Mouse (Mus musculus): ENCODE measurements at regions not wholly inside any gene's neighbourhood (a gene's known extent, or its start where the extent isn't known, plus 50 kb on each side); places are given as distances from the start of the nearest gene placed in this dataset.
"Not testable (repeated sequence)": the region's sequence is repeated elsewhere in the genome, so short reads cannot be mapped to it uniquely, and the experiment has no call there.

DNA sequence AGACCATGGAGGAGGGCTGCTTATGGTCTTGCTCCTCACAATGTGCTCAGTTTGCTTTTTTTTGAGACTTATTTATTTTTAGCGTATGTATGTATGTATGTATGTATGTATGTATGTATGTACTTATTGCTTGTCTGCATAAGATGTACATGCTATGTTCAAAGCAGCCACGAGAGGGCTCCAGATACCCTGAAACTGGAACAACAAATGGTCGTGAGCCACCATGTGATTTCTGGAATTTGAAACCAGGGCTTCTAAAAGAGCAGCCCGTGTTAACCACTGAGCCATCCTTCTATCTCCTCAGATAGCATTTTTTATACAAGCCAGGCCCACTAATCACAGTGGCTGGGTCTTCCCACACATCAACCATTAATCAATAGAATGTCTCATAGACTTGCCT, 611.2 kb downstream of the 5730507C01Rik start:
- in situ Hi-C loops (cut with MboI, MseI), result loop anchor here in 1 of 2 experiments (25.0 kb wide), 1 partner anchor 313 kb away; no protein-coding TSS in a partner anchor

GRCm38 (mm10) chr12:19175631-19176030, 661.3 kb downstream of the 5730507C01Rik start:
- in situ Hi-C loops (cut with MboI, MseI), result no loop called here

DNA sequence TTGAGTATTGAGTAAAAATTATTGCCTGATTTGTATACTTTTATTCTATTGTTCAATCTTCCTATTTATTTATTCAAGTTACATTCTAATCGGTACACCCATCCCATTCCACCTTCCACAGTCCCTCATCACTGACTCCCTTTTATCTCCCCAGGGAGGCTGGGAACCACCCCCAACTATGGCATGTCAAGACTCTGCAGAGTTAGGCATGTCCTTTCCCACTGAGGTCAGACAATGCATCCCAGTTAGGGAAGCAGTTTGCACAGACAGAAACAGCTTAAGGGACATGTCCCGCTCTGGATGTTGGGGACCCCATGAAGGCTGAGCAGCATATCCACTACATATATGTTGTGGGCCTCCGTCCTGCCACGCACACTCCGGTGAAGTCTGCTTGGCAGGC, 678.1 kb downstream of the 5730507C01Rik start:
- in situ Hi-C loops (cut with MboI, MseI), result loop anchor here in 1 of 2 experiments (5.0 kb wide), 1 partner anchor 1715 kb away; no protein-coding TSS in a partner anchor

- in situ Hi-C loops (cut with MboI, MseI), result loop anchor here in 1 of 2 experiments (5.0 kb wide), 1 partner anchor 1714 kb away; no protein-coding TSS in a partner anchor
Observed at GRCm38 (mm10) chr12:19193041-19193440, 678.7 kb downstream of the 5730507C01Rik start.

DNA sequence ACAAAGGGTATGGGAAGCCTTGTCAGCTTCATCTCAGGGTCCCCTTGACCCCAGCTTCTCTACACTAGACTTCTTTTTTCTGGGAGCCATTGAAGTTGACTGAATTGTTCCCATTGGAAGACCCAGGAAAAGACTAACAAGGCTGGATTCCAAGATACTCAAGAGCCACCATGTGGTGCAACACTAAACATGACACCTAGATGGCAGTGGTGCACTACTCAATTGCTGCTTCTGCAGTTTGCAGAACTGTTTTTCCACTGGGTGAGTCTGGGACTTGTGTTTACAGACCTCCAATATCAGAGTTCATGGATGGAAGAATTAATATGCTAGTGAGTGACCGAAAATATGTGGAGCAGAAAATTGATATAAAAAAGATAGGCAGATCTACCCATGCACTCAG, 709.7 kb downstream of the 5730507C01Rik start:
- in situ Hi-C loops (cut with MboI, MseI), result not testable (repeated sequence)

DNA sequence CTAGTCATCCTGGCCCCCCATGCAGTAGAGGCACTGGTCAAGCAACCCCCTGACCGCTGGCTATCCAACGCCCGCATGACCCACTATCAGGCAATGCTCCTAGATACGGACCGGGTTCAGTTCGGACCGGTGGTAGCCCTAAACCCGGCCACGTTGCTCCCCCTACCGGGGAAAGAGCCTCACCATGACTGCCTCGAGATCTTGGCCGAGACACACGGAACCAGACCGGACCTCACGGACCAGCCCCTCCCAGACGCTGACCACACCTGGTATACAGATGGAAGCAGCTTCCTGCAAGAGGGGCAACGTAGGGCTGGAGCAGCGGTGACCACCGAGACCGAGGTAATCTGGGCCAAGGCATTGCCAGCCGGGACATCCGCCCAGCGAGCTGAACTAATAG, 707.6 kb upstream of the Gm21863 start:
- in situ Hi-C loops (cut with MboI, MseI), result loop anchor here (5.0 to 10.0 kb wide), 2 partner anchors 211 to 788 kb away; no protein-coding TSS in a partner anchor

DNA sequence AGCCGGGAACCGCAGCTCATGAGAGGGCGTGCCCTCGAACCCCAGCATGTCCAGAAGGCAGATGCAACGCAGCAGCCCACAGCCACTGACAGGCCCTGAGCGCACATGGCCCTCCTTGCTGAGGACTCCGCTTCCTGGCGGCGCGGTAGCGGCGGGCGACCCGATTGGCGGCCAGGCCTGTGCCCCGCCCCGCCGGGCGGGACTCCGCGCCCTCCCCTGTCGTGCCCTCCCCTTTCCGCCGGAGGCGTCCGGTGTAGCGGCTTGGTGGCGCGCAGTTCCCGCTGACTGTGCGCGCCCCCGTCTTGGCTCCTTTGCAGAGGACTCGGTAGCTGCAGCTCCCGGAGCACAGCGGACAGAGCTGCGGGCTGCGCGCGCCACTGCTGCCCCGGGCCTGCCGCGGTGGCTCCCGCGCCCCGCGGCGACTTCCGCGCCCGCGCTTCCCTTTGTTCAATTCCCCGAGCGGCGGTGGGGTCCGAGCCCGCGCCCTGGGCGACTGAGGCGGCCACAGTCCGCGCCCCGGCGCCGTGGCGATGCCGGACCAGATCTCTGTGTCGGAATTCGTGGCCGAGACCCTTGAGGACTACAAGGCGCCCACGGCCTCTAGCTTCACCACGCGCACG, 665.9 kb upstream of the Gm21863 start:
- in situ Hi-C loops (cut with MboI, MseI), result not testable (repeated sequence)

- in situ Hi-C loops (cut with MboI, MseI), result not testable (repeated sequence)
Observed at GRCm38 (mm10) chr12:19289038-19289437, 665.3 kb upstream of the Gm21863 start.

DNA sequence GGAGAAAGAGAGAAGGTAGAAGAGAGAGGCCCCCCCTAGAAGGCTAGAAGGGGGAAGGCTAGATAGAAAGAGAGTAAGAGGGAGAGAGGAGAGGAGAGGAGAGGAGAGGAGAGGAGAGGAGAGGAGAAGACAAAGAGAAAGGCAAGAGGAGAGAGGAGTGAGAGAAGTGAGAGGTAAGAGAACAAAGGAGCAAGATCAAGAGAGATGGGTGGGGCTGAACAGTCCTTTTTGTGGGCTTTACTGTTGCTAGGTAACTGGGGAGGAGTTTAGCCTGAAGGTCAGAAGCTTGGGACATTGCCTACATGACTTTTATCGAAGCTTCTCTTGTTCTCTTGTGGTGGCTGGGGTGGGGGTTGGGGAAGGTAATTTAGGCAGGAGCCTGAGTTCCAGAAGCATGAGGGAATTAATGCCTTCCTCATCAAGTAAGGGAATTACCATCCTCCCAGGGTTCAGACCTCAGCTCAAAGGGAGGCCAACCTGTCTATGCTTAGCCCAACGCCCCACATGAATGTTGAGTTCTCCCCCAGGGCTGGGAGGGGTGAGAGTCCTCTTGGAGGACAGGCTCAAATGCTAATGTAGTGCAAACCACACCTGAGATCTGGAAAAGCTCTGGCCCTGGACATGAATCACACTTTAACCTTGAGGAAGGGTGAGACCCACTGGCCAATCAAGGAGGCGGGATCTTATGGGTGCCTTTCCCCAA, 662.1 kb upstream of the Gm21863 start:
- in situ Hi-C loops (cut with MboI, MseI), result loop anchor here (5.0 to 10.0 kb wide), 3 partner anchors 105 to 203 kb away; no protein-coding TSS in a partner anchor

All from T-helper 17 cell (primary cell).